Mouse (Mus musculus): Measurements from ENCODE around the gene Numb.

GRCm38 (mm10) chr12:83880913-83881312, 40.8 kb downstream of the Numb start:
- TF ChIP-seq CTCF (IDR thresholded peaks at IDR 0.05; ENCODE audit: insufficient read depth, low read length) (no peak), POLR2A (IDR thresholded peaks at IDR 0.05; ENCODE audit: borderline replicate concordance, extremely low read depth, low read depth, low read length) (no peak)
